Mouse (Mus musculus) liver, embryonic 14.5 days (tissue): ENCODE measurements at regions not wholly inside any gene's neighbourhood (a gene's known extent, or its start where the extent isn't known, plus 50 kb on each side); places are given as distances from the start of the nearest gene placed in this dataset.

Source experiments
- CTCF ChIP-seq: IDR thresholded peaks from 2 replicates; pipeline ENCODE4 v1.5.1; 2016; ENCODE audit warnings: antibody characterized with exemption, low read depth, control low read depth
- EP300 ChIP-seq: IDR thresholded peaks from 2 replicates; pipeline ENCODE4 v1.6.1; 2016; ENCODE audit warnings: antibody characterized with exemption, low read depth

DNA sequence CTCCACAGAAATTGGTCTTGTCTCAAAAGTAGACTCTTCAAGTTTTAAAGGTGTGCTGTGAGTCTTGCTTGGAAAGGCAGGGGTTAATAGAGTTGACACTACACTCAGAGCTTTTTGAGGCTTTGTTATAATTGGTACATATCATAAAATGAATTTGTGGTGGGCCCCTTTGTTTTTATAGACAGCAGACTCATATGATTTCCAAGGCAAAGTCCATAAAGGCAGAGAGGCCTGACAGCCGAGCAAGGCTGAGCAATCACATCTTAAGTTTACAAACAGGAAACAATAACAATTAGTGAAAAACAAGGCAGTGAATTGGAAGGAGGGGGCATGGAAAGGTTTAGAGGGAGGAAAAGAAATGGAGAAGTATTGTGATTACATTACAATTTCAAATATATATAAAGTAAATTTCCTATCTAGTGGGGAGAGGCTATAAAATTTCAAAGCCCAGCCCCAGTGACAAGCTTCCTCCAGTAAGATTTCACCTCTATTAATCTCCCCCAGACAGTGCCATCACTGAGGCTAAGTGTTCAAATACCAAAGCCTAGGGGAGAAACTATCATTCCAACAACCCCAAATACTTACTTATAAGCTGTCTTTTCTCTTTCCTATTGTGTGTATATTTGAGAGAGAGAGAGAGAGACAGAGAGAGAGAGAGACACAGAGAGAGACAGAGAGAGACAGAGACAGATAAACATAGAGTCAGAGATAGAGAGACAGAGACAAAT, 91.3 kb downstream of the Rab11fip2 start:
- TF ChIP-seq CTCF (no peak), EP300 (no peak)
